Mouse (Mus musculus) CH12.LX (cell line): ENCODE measurements around the gene Ube2f. TPM values are rescaled to one million over a fixed set of nuclear protein-coding genes. Genes with fewer than 3 reads are reported as not detected.

Experiments
- DNase-seq: peaks from one replicate; pipeline ENCODE4 v3.0.0-alpha.2; 2013; ENCODE audit errors: extremely low read depth
- H3K27ac ChIP-seq: 2 replicates; pipeline ENCODE4 v1.5.1; 2012; ENCODE audit warnings: low read depth, mild to moderate bottlenecking, control low read depth, moderate library complexity; ENCODE audit not compliant: insufficient read depth
- H3K27me3 ChIP-seq: replicated peaks from 2 replicates; pipeline ENCODE3; 2012; ENCODE audit warnings: inconsistent platforms
- H3K36me3 ChIP-seq, 2 experiments: replicated peaks in 1 of 2; 2 replicates each; pipeline versions ENCODE3 to v1.6.1; 2012; ENCODE audit warnings: inconsistent platforms in 1 of 2, low read length in 1 of 2, mild to moderate bottlenecking in 1 of 2, mixed read lengths in 1 of 2, moderate library complexity in 1 of 2; ENCODE audit not compliant: control insufficient read depth in 1 of 2, insufficient read depth in 1 of 2
- H3K4me1 ChIP-seq, 2 experiments: 2 replicates each; pipeline ENCODE4 v1.6.1; 2012; ENCODE audit warnings: inconsistent platforms in 1 of 2, moderate library complexity in 1 of 2; ENCODE audit not compliant: insufficient read depth in 2 of 2, control insufficient read depth in 1 of 2
- H3K4me2 ChIP-seq: 2 replicates; pipeline ENCODE4 v1.6.1; 2012; ENCODE audit warnings: low read depth, mild to moderate bottlenecking, control low read depth; ENCODE audit not compliant: poor library complexity, insufficient read depth, severe bottlenecking
- H3K4me3 ChIP-seq, 3 experiments: fragments of 150-350 bp in 1 of 3; sonication (generic) in 1 of 3; replicated peaks in 1 of 3; 2 replicates each; pipeline versions ENCODE3 to v1.5.1; 2011 to 2012; ENCODE audit warnings: low read depth in 2 of 3, low read length in 2 of 3, mild to moderate bottlenecking in 2 of 3, moderate library complexity in 2 of 3, control low read depth in 1 of 3, improper control_type of control experiment in 1 of 3, inconsistent platforms in 1 of 3, mixed read lengths in 1 of 3; ENCODE audit not compliant: poor library complexity in 1 of 3
- H3K79me2 ChIP-seq: replicated peaks from 2 replicates; pipeline ENCODE4 v1.6.1; 2012; ENCODE audit warnings: mild to moderate bottlenecking, moderate library complexity; ENCODE audit not compliant: control insufficient read depth, poor library complexity, insufficient read depth, severe bottlenecking; ENCODE audit errors: extremely low read depth
- H3K9ac ChIP-seq: 2 replicates; pipeline ENCODE4 v1.6.1; 2012; ENCODE audit warnings: low read depth, mild to moderate bottlenecking, control low read depth, moderate library complexity; ENCODE audit not compliant: insufficient read depth
- H3K9me3 ChIP-seq: replicated peaks from 2 replicates; pipeline ENCODE3; 2012; ENCODE audit warnings: low read length, inconsistent platforms, mixed read lengths
- CHD1 ChIP-seq: IDR thresholded peaks from 2 replicates; pipeline ENCODE4 v1.6.1; 2012; ENCODE audit warnings: low read depth, low read length, improper control_type of control experiment, inconsistent platforms
- CHD2 ChIP-seq: IDR thresholded peaks from 2 replicates; pipeline ENCODE4 v1.6.1; 2011; ENCODE audit warnings: low read length, improper control_type of control experiment
- EP300 ChIP-seq: IDR thresholded peaks from 2 replicates; pipeline ENCODE4 v1.6.1; 2011; ENCODE audit warnings: low read length, improper control_type of control experiment
- ETS1 ChIP-seq: conservative IDR thresholded peaks from 2 replicates; pipeline ENCODE4 v1.6.1; 2012; ENCODE audit warnings: low read depth, mild to moderate bottlenecking, inconsistent platforms, low read length, improper control_type of control experiment, moderate library complexity
- GABPA ChIP-seq: IDR thresholded peaks from 2 replicates; pipeline ENCODE4 v1.6.1; 2012; ENCODE audit warnings: low read depth, low read length, improper control_type of control experiment, inconsistent platforms; ENCODE audit not compliant: insufficient replicate concordance
- JUND ChIP-seq: conservative IDR thresholded peaks from 2 replicates; pipeline ENCODE4 v1.6.1; 2011; ENCODE audit warnings: low read depth, low read length, improper control_type of control experiment
- KAT2A ChIP-seq: IDR thresholded peaks from 2 replicates; pipeline ENCODE4 v1.6.1; 2012; ENCODE audit warnings: low read length, improper control_type of control experiment, inconsistent platforms; ENCODE audit not compliant: insufficient replicate concordance
- MAFK ChIP-seq: IDR thresholded peaks from 2 replicates; pipeline ENCODE4 v1.6.1; 2011; ENCODE audit warnings: low read length, improper control_type of control experiment; ENCODE audit not compliant: insufficient replicate concordance
- MAX ChIP-seq: IDR thresholded peaks from 2 replicates; pipeline ENCODE4 v1.6.1; 2011; ENCODE audit warnings: low read length, improper control_type of control experiment
- MEF2A ChIP-seq: IDR thresholded peaks from 2 replicates; pipeline ENCODE4 v1.6.1; 2014; ENCODE audit warnings: low read depth, mild to moderate bottlenecking, inconsistent platforms, low read length, improper control_type of control experiment, borderline replicate concordance
- MYC ChIP-seq: IDR thresholded peaks from 2 replicates; pipeline ENCODE4 v1.6.1; 2011; ENCODE audit warnings: low read depth, mild to moderate bottlenecking, improper control_type of control experiment, low read length
- NELFE ChIP-seq: IDR thresholded peaks from 2 replicates; pipeline ENCODE4 v1.6.1; 2011; ENCODE audit warnings: low read depth, low read length, improper control_type of control experiment
- POLR2AphosphoS2 ChIP-seq: IDR thresholded peaks from 2 replicates; pipeline ENCODE4 v1.6.1; 2011; ENCODE audit warnings: low read depth, low read length, improper control_type of control experiment
- RCOR1 ChIP-seq: conservative IDR thresholded peaks from 2 replicates; pipeline ENCODE4 v1.6.1; 2012; ENCODE audit warnings: low read depth, mild to moderate bottlenecking, inconsistent platforms, low read length, improper control_type of control experiment
- SIN3A ChIP-seq: IDR thresholded peaks from 2 replicates; pipeline ENCODE4 v1.6.1; 2012; ENCODE audit warnings: low read length, improper control_type of control experiment, inconsistent platforms
- SMC3 ChIP-seq: IDR thresholded peaks from 2 replicates; pipeline ENCODE4 v1.6.1; 2011; ENCODE audit warnings: low read depth, low read length, improper control_type of control experiment
- UBTF ChIP-seq: IDR thresholded peaks from 2 replicates; pipeline ENCODE4 v1.6.1; 2012; ENCODE audit warnings: low read depth, mild to moderate bottlenecking, inconsistent platforms, low read length, improper control_type of control experiment, moderate library complexity
- USF1 ChIP-seq: IDR thresholded peaks from 2 replicates; pipeline ENCODE4 v1.6.1; 2014; ENCODE audit warnings: low read depth, mild to moderate bottlenecking, inconsistent platforms, low read length, improper control_type of control experiment
- ZC3H11A ChIP-seq: IDR thresholded peaks from 2 replicates; pipeline ENCODE4 v1.6.1; 2012; ENCODE audit warnings: low read depth, mild to moderate bottlenecking, inconsistent platforms, low read length, improper control_type of control experiment
- ZKSCAN1 ChIP-seq: IDR thresholded peaks from 2 replicates; pipeline ENCODE4 v1.6.1; 2012; ENCODE audit warnings: low read depth, inconsistent platforms, low read length, improper control_type of control experiment, borderline replicate concordance
- ZMIZ1 ChIP-seq: IDR thresholded peaks from 2 replicates; pipeline ENCODE4 v1.6.1; 2012; ENCODE audit warnings: low read depth, mild to moderate bottlenecking, inconsistent platforms, low read length, improper control_type of control experiment
- ZNF384 ChIP-seq: IDR thresholded peaks from 2 replicates; pipeline ENCODE4 v1.6.1; 2012; ENCODE audit warnings: low read depth, low read length, improper control_type of control experiment, inconsistent platforms
- dilution Hi-C: fragments of 300-500 bp; cut with MboI; formaldehyde crosslinking; loops from 2 replicates; pipeline ENCODE4 v1.14.3; 2020; ENCODE audit warnings: low sequenced_read_pairs; ENCODE audit not compliant: extremely low pct_unique_long_range_greater_than_20kb, extremely low pct_ligation_motif_present
- in situ Hi-C: fragments of 300-500 bp; cut with MboI; formaldehyde crosslinking; loops from 3 replicates; pipeline ENCODE4 v1.14.3; 2019; ENCODE audit warnings: low sequenced_read_pairs, low pct_ligation_motif_present, low pct_unique_long_range_greater_than_20kb, mixed read lengths
- polyA plus RNA-seq: library from polyadenylated mRNA; unstranded; fragments of >175 nt; gene quantifications from 2 replicates; pipeline ENCODE4 v1.2.1, GENCODE M21; 2012; ENCODE audit warnings: low read depth; ENCODE audit not compliant: insufficient read length
- total RNA-seq, 2 experiments: library from RNA; depleted of rRNA; stranded (reverse); fragments of 300-350 nt in 1 of 2; fragments of >200 nt in 1 of 2; gene quantifications; 2 replicates each; pipeline ENCODE4 v1.2.3; 2012 to 2014

Ube2f gene
- total and polyA plus RNA-seq, 3 experiments, result 30.3 to 70.5 (median 58.1) TPM

GRCm38 (mm10) chr1:91277480-91277879, 27.4 kb downstream of the Ube2f start:
- Histone ChIP-seq H3K4me2 (no peak overlapping the region), H3K27ac (no peak overlapping the region), H3K36me3 (peaks cover 35 to 82% of the 10 kb centered on the region in 2 experiments), H3K9me3 (no peaks in the 10 kb centered on the region), H3K27me3 (no peaks in the 10 kb centered on the region), H3K79me2 (no peaks in the 10 kb centered on the region), H3K4me3 (no peak overlapping the region), H3K4me1 (no peaks in the 10 kb centered on the region), H3K9ac (no peak overlapping the region)
- dilution Hi-C loops (no loop called here), in situ Hi-C loops (no loop called here)
- no peak for TF ChIP-seq ZC3H11A
- DNase-seq, result no peak

- no peaks in the 10 kb centered on the region for H3K79me2 ChIP-seq
- in situ Hi-C loops, result no loop called here
- no peaks in the 10 kb centered on the region for H3K27me3 ChIP-seq
- no peak overlapping the region for H3K4me2 ChIP-seq
- H3K9me3 ChIP-seq, result no peaks in the 10 kb centered on the region
- H3K9ac ChIP-seq, result no peak overlapping the region
- H3K36me3 ChIP-seq, result peaks cover 35 to 81% of the 10 kb centered on the region in 2 experiments
- no peak overlapping the region for H3K27ac ChIP-seq
- dilution Hi-C loops, result no loop called here
- no peak overlapping the region for H3K4me3 ChIP-seq
- no peaks in the 10 kb centered on the region for H3K4me1 ChIP-seq
- DNase-seq, result no peak
- TF ChIP-seq MEF2A (no peak), UBTF (no peak), USF1 (no peak), CHD2 (no peak), SIN3A (no peak), NELFE (no peak), MYC (no peak), MAX (no peak), ZKSCAN1 (no peak), SMC3 (no peak), JUND (no peak)
Observed at GRCm38 (mm10) chr1:91278410-91279119, 28.5 kb downstream of the Ube2f start.

GRCm38 (mm10) chr1:91279126-91279525, 29.0 kb downstream of the Ube2f start:
- Histone ChIP-seq H3K36me3 (peaks cover 35 to 83% of the 10 kb centered on the region in 2 experiments), H3K9ac (no peak overlapping the region), H3K9me3 (no peaks in the 10 kb centered on the region), H3K27me3 (no peaks in the 10 kb centered on the region), H3K4me2 (no peak overlapping the region), H3K4me3 (no peak overlapping the region), H3K27ac (no peak overlapping the region), H3K79me2 (no peaks in the 10 kb centered on the region), H3K4me1 (no peaks in the 10 kb centered on the region)
- DNase-seq, result no peak
- dilution Hi-C loops, result no loop called here
- TF ChIP-seq CHD2 (no peak), EP300 (no peak), MYC (no peak), POLR2AphosphoS2 (no peak), GABPA (no peak), ZNF384 (no peak), MAFK (no peak), SMC3 (no peak), ZMIZ1 (no peak), MEF2A (no peak), KAT2A (no peak), ETS1 (no peak), CHD1 (no peak), ZKSCAN1 (no peak), JUND (no peak), RCOR1 (no peak), NELFE (no peak)
- in situ Hi-C loops, result no loop called here
